14 mouse cellular contexts compared by ENCODE assay signal in genomic region chr5:134226946-134227345, GRCm38 (mm10). TPM values are rescaled to one million over a fixed set of nuclear protein-coding genes. Genes with fewer than 3 reads are reported as not detected.
DNase-seq lines count a peak whose midpoint lies in the region; ATAC-seq and TF ChIP-seq lines count a peak whose summit lies in the region.
"Had no signal": no experiment of that assay in that cellular context is flagged by ENCODE, and none has a peak within 500 bp of the region (broad histone marks: within the 10 kb centered on the region; RNA-seq: fewer than 3 reads in every experiment).

No protein-coding gene starts in this region.

- peak; percentile 91 for DNase-seq in heart, adult 11 months
- no peak for DNase-seq in heart, postnatal 4 days
- DNase-seq in lung, postnatal 36 days = no peak
- DNase-seq in right cerebral cortex, postnatal 4 days = no peak
- no peak for DNase-seq in layer of hippocampus, adult 8-10 months (ENCODE audit: low spot score in 2 of 2)
- DNase-seq: cerebellum, adult 8-10 months; lung, adult 2 months had no signal

- H3K79me2 ChIP-seq in myocyte (ENCODE audit: control insufficient read depth, insufficient read depth) = no peaks in the 10 kb centered on the region

- no peak overlapping the region for H3K4me2 ChIP-seq in lung, embryonic 16.5 days (ENCODE audit: low read depth, low read length)
- no peak overlapping the region for H3K4me2 ChIP-seq in myocyte (ENCODE audit: low read depth)
- H3K4me2 ChIP-seq: midbrain, embryonic 12.5 days; neural tube, embryonic 12.5 days had no signal

- H3K4me1 ChIP-seq in lung, embryonic 16.5 days (replicated peaks; ENCODE audit: control insufficient read depth, insufficient read depth, low read length) = peaks cover 38% of the 10 kb centered on the region
- peaks cover 27% of the 10 kb centered on the region for H3K4me1 ChIP-seq in bone marrow macrophage, adult 2 months (ENCODE audit: control insufficient read depth, insufficient read depth, low read length)

- no peak for ATAC-seq in lung, embryonic 16.5 days (ENCODE audit: low read depth)
- ATAC-seq: forebrain, postnatal 0 days; intestine, embryonic 16.5 days had no signal

- no peaks in the 10 kb centered on the region for H3K36me3 ChIP-seq in lung, embryonic 16.5 days (ENCODE audit: control insufficient read depth, insufficient read depth, low read length)
- no peaks in the 10 kb centered on the region for H3K36me3 ChIP-seq in myocyte (ENCODE audit: control insufficient read depth, insufficient read depth)
- H3K36me3 ChIP-seq: midbrain, embryonic 12.5 days; neural tube, embryonic 12.5 days had no signal

- no peaks in the 10 kb centered on the region for H3K9me3 ChIP-seq in lung, embryonic 16.5 days (ENCODE audit: control insufficient read depth, low read length)
- H3K9me3 ChIP-seq: midbrain, embryonic 12.5 days; neural tube, embryonic 12.5 days had no signal

- TF ChIP-seq POLR2A in bone marrow macrophage, adult 2 months (IDR thresholded peaks at IDR 0.05; ENCODE audit: borderline replicate concordance, low read depth, low read length) = no peak
- no peak for TF ChIP-seq POLR2A in myocyte (IDR thresholded peaks at IDR 0.05; ENCODE audit: insufficient read length, low read depth)

- H3K27me3 ChIP-seq in lung, embryonic 16.5 days (ENCODE audit: control insufficient read depth, insufficient read depth, low read depth, low read length) = peaks cover 4% of the 10 kb centered on the region; the same call in 1 of the 2 replicates
- H3K27me3 ChIP-seq in myocyte (ENCODE audit: control insufficient read depth, insufficient read depth, insufficient read length) = no peaks in the 10 kb centered on the region

- no peak overlapping the region for H3ac ChIP-seq in myocyte (ENCODE audit: control insufficient read depth, insufficient read length)

- no peak overlapping the region for H3K4me3 ChIP-seq in lung, embryonic 16.5 days (ENCODE audit: low read length)
- peak overlapping the region; percentile 48; the same call in 1 of the 2 replicates for H3K4me3 ChIP-seq in bone marrow macrophage, adult 2 months (ENCODE audit: insufficient read depth, low read length)
- no peak overlapping the region for H3K4me3 ChIP-seq in myocyte
- H3K4me3 ChIP-seq: midbrain, embryonic 12.5 days; neural tube, embryonic 12.5 days had no signal

- peak overlapping the region; percentile 15; the same call in 1 of the 2 replicates for H3K9ac ChIP-seq in lung, embryonic 16.5 days (ENCODE audit: low read length)
- H3K9ac ChIP-seq: forebrain, postnatal 0 days; midbrain, embryonic 12.5 days; neural tube, embryonic 12.5 days had no signal

- 37% methylated on average over 12 of the region's 12 CpGs for WGBS in lung, embryonic 16.5 days

- 0 out of 2 replicates have a peak overlapping the region, but pooled peaks have one; percentile 10 for H3K27ac ChIP-seq in lung, embryonic 16.5 days (ENCODE audit: low read length)
- H3K27ac ChIP-seq in bone marrow macrophage, adult 2 months (ENCODE audit: insufficient read depth, low read depth, low read length) = no peak overlapping the region
- H3K27ac ChIP-seq: midbrain, embryonic 12.5 days; neural tube, embryonic 12.5 days had no signal

- no peak for TF ChIP-seq CTCF in bone marrow macrophage, adult 2 months (IDR thresholded peaks at IDR 0.05; ENCODE audit: low read depth, low read length)

TF ChIP-seq in myocyte, 11 proteins besides CTCF, POLR2A, EP300 and RAD21:
- TF ChIP-seq POLR2AphosphoS2 (IDR thresholded peaks at IDR 0.05; ENCODE audit: insufficient read length, low read depth) (no peak), MYOD1 (IDR thresholded peaks at IDR 0.05; ENCODE audit: control insufficient read depth in 1 of 3, insufficient read length in 2 of 3, low read depth in 2 of 3) (peak in 2 of 3 experiments; percentile 29 to 60)
TF ChIP-seq in myocyte: peak in this region for 1.

RNA-seq across cellular contexts. Expression of gene Ncf1, which starts 2.5 kb away (rescaled TPM):
- 1 to 10 TPM; 2.1 to 2.5 TPM for total RNA-seq in heart, postnatal 4 days (2021)
- polyA plus RNA-seq in lung, embryonic 16.5 days (2015; fragmentation: Nextera tagmentation; extraction: Ambion mirVana) = 9.0 and 10.4 TPM in 2 replicates
- polyA plus RNA-seq in bone marrow macrophage, adult 2 months (2012; ENCODE audit: insufficient read depth, insufficient read length, missing spikeins) = 373 and 392 TPM in 2 replicates
- 1.4 TPM for polyA plus RNA-seq in myocyte (2012; fragmentation: generic; extraction: Trizol)
- total RNA-seq in layer of hippocampus, adult 8-10 months (2022) = 10 to 100 TPM in 2 of 4 experiments, 1 to 10 TPM in 2; 6.3 to 25.6 (median 14.7) TPM

RNA-seq across cellular contexts. Expression of gene Gtf2ird2, which starts 43.1 kb away (rescaled TPM):
- 1 to 10 TPM; 6.9 to 9.3 TPM for total RNA-seq in heart, postnatal 4 days (2021)
- polyA plus RNA-seq in lung, embryonic 16.5 days (2015; fragmentation: Nextera tagmentation; extraction: Ambion mirVana) = 8.6 and 9.1 TPM in 2 replicates
- polyA plus RNA-seq in bone marrow macrophage, adult 2 months (2012; ENCODE audit: insufficient read depth, insufficient read length, missing spikeins) = 5.5 and 7.3 TPM in 2 replicates
- 4.8 TPM for polyA plus RNA-seq in myocyte (2012; fragmentation: generic; extraction: Trizol)
- 10 to 100 TPM; 16.1 to 19.6 (median 16.4) TPM for total RNA-seq in layer of hippocampus, adult 8-10 months (2022)

RNA-seq across cellular contexts. Expression of gene Rcc1l, which starts 50.4 kb away (rescaled TPM):
- 10 to 100 TPM; 26.9 to 30.6 TPM for total RNA-seq in heart, postnatal 4 days (2021)
- 22.5 and 22.8 TPM in 2 replicates for polyA plus RNA-seq in lung, embryonic 16.5 days (2015; fragmentation: Nextera tagmentation; extraction: Ambion mirVana)
- 4.9 and 5.8 TPM in 2 replicates for polyA plus RNA-seq in bone marrow macrophage, adult 2 months (2012; ENCODE audit: insufficient read depth, insufficient read length, missing spikeins)
- polyA plus RNA-seq in myocyte (2012; fragmentation: generic; extraction: Trizol) = 16.9 TPM
- 10 to 100 TPM; 15.6 to 18.8 (median 16.9) TPM for total RNA-seq in layer of hippocampus, adult 8-10 months (2022)

Comparison
In these comparisons a context has a peak if more than half of its experiments do, and no peak if none do; other contexts are left out.
1. RNA of gene Ncf1, which starts 2.5 kb away (polyA plus RNA-seq): 373 to 392 TPM in bone marrow macrophage, adult 2 months; 9.0 to 10.4 TPM in lung, embryonic 16.5 days and 1.4 TPM in myocyte (single experiment); every median in the first group is over 10 times any median in the second.